Mouse (Mus musculus): ENCODE data around the gene Gsn. TPM values are rescaled to one million over a fixed set of nuclear protein-coding genes. Genes with fewer than 3 reads are reported as not detected.

The Gsn gene
- polyA plus RNA-seq, 1 experiment from 2014 or later, result 177 TPM

DNA sequence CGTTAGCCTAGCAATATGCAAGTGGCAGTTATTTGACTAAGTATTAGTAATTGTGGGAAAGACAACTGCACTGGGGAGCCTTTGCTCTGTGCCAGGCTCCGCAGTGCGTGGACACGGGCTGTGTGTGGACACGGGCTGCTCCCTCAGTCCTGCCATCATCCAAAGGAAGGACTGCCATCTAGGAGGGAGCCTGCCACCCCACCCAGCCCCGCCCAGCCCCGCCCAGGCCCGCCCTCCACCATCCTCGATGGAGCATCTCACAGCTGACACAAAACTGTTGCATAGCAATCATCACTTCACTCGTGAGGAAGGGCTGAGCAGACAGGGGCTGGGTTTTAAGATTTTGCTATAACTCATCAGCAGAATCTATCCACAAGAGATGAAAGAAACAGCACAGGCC, 69.8 kb downstream of the Gsn start:
- 68% methylated on average over 10 of the region's 10 CpGs for WGBS
- no peaks in the 10 kb centered on the region for H3K36me3 ChIP-seq (ENCODE audit: control insufficient read depth, insufficient read depth, low read length)
- H3K9me3 ChIP-seq (ENCODE audit: control insufficient read depth, low read length), result no peaks in the 10 kb centered on the region
- H3K9ac ChIP-seq (ENCODE audit: low read depth, low read length), result no peak overlapping the region
- no peak for ATAC-seq
- H3K4me1 ChIP-seq (ENCODE audit: control insufficient read depth, insufficient read depth, low read length), result peaks cover 6% of the 10 kb centered on the region
- H3K4me3 ChIP-seq (ENCODE audit: low read length), result no peak overlapping the region
- no peak overlapping the region for H3K27ac ChIP-seq (ENCODE audit: low read length)
- no peak overlapping the region for H3K4me2 ChIP-seq (ENCODE audit: low read depth, low read length)
- no peaks in the 10 kb centered on the region for H3K27me3 ChIP-seq (replicated peaks; ENCODE audit: control insufficient read depth, insufficient read depth, low read length)

DNA sequence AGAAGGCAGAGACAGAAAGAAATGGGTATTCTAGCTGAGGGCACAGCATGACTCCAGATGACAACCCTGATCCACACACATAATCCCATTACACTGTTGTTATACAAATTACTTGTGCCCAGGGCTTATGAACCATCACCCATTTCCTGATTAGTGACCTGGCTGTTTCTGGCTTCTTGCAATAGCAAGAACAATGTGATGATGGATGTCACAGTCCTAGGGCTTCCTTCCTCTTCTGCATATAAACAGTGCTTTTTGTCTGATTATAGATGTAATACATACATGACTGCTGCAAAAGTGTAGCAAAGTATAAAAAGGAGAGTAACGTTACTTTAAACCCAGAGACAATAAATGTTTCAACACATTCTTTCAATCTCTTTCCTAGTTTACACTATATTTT, 70.8 kb downstream of the Gsn start:
- H3K4me1 ChIP-seq (ENCODE audit: control insufficient read depth, insufficient read depth, low read length), result peaks cover 6% of the 10 kb centered on the region
- no peak overlapping the region for H3K9ac ChIP-seq (ENCODE audit: low read depth, low read length)
- 40% methylated on average over 1 of the region's 1 CpGs for WGBS
- no peak overlapping the region for H3K4me2 ChIP-seq (ENCODE audit: low read depth, low read length)
- no peak overlapping the region for H3K27ac ChIP-seq (ENCODE audit: low read length)
- H3K27me3 ChIP-seq (replicated peaks; ENCODE audit: control insufficient read depth, insufficient read depth, low read length), result no peaks in the 10 kb centered on the region
- no peaks in the 10 kb centered on the region for H3K36me3 ChIP-seq (ENCODE audit: control insufficient read depth, insufficient read depth, low read length)
- no peak overlapping the region for H3K4me3 ChIP-seq (ENCODE audit: low read length)
- no peak for ATAC-seq
- no peaks in the 10 kb centered on the region for H3K9me3 ChIP-seq (ENCODE audit: control insufficient read depth, low read length)

DNA sequence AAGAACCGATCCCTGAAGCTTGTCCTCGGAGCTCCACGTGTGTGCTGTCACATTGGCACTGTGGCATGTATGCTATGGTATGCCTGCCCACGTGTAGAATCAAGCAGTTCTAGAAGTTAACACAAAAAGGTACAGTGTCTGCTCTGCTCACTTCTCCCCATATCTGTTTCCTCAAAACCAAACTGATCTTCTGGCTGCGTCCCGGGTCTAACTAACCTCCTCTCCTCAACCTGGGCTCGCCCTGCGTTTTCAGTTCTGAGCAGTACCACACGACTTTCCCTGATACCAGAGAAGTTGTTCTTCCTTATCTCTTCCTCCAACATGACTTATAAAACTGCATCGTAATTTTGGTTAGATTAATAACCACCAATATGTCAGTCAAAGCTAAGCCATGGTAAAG, 71.4 kb downstream of the Gsn start:
- ATAC-seq, result no peak
- 49% methylated on average over 10 of the region's 10 CpGs for WGBS
- H3K4me3 ChIP-seq (ENCODE audit: low read length), result no peak overlapping the region
- no peaks in the 10 kb centered on the region for H3K36me3 ChIP-seq (ENCODE audit: control insufficient read depth, insufficient read depth, low read length)
- no peak overlapping the region for H3K9ac ChIP-seq (ENCODE audit: low read depth, low read length)
- no peak overlapping the region for H3K4me2 ChIP-seq (ENCODE audit: low read depth, low read length)
- no peak overlapping the region; the same call in 1 of the 2 replicates for H3K27ac ChIP-seq (ENCODE audit: low read length)
- peaks cover 6% of the 10 kb centered on the region; the same call in 1 of the 2 replicates for H3K4me1 ChIP-seq (ENCODE audit: control insufficient read depth, insufficient read depth, low read length)
- H3K9me3 ChIP-seq (ENCODE audit: control insufficient read depth, low read length), result no peaks in the 10 kb centered on the region
- H3K27me3 ChIP-seq (replicated peaks; ENCODE audit: control insufficient read depth, insufficient read depth, low read length), result no peaks in the 10 kb centered on the region

DNA sequence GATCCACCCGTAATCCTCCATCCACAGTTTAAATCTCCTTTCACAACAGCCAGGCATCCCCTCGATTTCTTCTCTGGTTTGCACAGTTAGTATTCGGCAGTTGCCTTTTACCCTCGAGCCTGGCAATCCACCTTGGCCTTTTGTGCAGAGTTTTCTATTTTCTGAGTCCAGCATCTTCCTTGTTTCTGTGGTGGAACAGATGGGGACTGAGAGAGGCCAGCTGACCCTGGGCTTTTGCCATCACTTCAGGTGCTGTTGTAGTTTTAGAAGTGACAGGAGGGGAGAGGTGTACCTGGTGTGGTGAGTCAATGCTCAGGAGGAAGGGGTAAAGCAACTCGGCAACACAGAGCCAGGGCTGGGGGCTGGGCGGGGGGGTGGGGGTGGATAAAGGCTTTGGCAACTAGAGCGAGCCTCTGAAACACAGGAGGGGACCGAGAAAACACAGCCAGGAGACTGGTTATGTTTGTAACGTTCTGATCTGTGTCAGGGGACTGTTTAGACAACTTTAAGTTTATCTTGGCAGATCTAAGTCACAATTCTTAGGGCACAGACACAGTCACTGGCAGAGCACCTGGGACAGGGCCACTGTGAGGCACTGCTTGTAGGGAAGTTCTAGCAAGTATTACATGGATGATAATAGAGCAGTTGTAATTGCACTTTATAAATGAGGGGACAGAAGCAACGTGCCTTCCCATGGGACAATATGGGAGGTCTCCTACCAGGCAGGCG, 72.0 kb downstream of the Gsn start:
- no peak overlapping the region for H3K4me2 ChIP-seq (ENCODE audit: low read depth, low read length)
- no peak overlapping the region for H3K4me3 ChIP-seq (ENCODE audit: low read length)
- H3K9me3 ChIP-seq (ENCODE audit: control insufficient read depth, low read length), result no peaks in the 10 kb centered on the region
- no peaks in the 10 kb centered on the region for H3K27me3 ChIP-seq (replicated peaks; ENCODE audit: control insufficient read depth, insufficient read depth, low read length)
- no peaks in the 10 kb centered on the region for H3K36me3 ChIP-seq (ENCODE audit: control insufficient read depth, insufficient read depth, low read length)
- no peak overlapping the region for H3K27ac ChIP-seq (ENCODE audit: low read length)
- H3K4me1 ChIP-seq (ENCODE audit: control insufficient read depth, insufficient read depth, low read length), result peaks cover 6% of the 10 kb centered on the region; the same call in 1 of the 2 replicates
- no peak overlapping the region for H3K9ac ChIP-seq (ENCODE audit: low read depth, low read length)
- no peak for ATAC-seq
- WGBS, result 40% methylated on average over 11 of the region's 11 CpGs

DNA sequence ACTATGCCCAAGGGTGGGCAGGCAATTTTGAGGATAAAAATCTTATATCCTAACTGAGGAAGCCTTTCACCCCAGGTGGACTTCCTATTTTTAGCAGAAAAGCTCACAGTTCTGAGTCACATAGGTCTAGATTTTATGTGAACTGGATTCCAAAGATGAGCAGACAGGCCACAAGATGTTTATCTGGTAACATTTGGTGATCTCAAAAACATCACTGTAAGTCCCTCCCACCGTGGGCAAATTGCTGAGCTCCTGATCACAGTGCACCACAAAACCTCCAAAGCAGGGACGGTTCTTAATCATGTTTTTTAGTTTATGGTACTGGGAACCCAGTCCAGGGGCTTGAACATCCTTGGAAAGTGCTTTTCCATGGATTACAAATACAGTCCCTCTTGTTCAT, 72.9 kb downstream of the Gsn start:
- no peaks in the 10 kb centered on the region for H3K9me3 ChIP-seq (ENCODE audit: control insufficient read depth, low read length)

DNA sequence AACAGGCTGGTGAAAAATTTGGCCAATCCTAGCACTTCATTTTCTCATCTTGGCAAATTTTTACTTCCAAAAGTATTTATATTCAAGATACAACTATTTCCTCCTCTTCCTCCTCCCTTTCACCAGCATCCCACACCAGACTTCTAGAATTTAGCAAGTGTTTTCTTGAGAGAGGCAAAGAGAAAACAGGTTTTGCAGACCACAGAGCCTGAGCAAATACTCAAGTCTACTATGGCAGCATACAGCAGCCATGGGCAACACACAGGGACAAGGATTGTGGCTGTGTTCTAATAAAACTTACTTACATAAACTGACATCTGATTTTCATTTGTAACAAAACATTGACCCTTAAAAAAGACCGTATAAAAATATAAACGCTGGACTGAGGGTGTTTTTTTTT, 75.0 kb downstream of the Gsn start:
- no peak for ATAC-seq
- no peaks in the 10 kb centered on the region for H3K36me3 ChIP-seq (ENCODE audit: control insufficient read depth, insufficient read depth, low read length)
- no peaks in the 10 kb centered on the region for H3K27me3 ChIP-seq (replicated peaks; ENCODE audit: control insufficient read depth, insufficient read depth, low read length)
- no peak overlapping the region for H3K4me3 ChIP-seq (ENCODE audit: low read length)
- WGBS, result 61% methylated on average over 2 of the region's 2 CpGs
- H3K4me1 ChIP-seq (ENCODE audit: control insufficient read depth, insufficient read depth, low read length), result peaks cover 13% of the 10 kb centered on the region; the same call in 1 of the 2 replicates
- no peaks in the 10 kb centered on the region for H3K9me3 ChIP-seq (ENCODE audit: control insufficient read depth, low read length)
- H3K9ac ChIP-seq (ENCODE audit: low read depth, low read length), result no peak overlapping the region
- H3K27ac ChIP-seq (ENCODE audit: low read length), result no peak overlapping the region
- no peak overlapping the region for H3K4me2 ChIP-seq (ENCODE audit: low read depth, low read length)

More for the DNA sequence above, 72.9 kb downstream of the Gsn start:
- peaks cover 6% of the 10 kb centered on the region; the same call in 1 of the 2 replicates for H3K4me1 ChIP-seq (ENCODE audit: control insufficient read depth, insufficient read depth, low read length)
- no peak overlapping the region for H3K27ac ChIP-seq (ENCODE audit: low read length)
- ATAC-seq, result no peak
- 77% methylated on average over 2 of the region's 2 CpGs for WGBS
- H3K4me3 ChIP-seq (ENCODE audit: low read length), result no peak overlapping the region
- H3K4me2 ChIP-seq (ENCODE audit: low read depth, low read length), result no peak overlapping the region
- no peaks in the 10 kb centered on the region for H3K36me3 ChIP-seq (ENCODE audit: control insufficient read depth, insufficient read depth, low read length)
- H3K27me3 ChIP-seq (replicated peaks; ENCODE audit: control insufficient read depth, insufficient read depth, low read length), result no peaks in the 10 kb centered on the region
- no peak overlapping the region for H3K9ac ChIP-seq (ENCODE audit: low read depth, low read length)

DNA sequence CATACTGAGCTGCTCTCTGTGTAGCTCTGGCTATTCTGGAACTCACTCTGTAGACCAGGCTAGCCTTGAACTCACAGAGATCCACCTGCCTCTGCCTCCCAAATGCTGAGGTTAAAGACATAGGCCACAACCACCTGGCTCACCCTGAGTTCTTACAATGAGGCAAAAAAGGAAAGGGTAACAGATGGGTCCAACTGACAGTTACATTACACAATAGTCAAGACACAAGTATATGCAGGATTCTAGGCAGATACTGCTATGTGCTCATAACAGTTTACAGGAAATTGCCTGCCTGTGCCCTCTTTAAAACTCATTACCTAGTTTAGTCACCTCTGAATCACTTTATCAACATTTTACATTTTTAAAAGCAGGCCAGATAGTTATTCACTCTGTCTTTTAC, 77.5 kb downstream of the Gsn start:
- H3K4me1 ChIP-seq (ENCODE audit: control insufficient read depth, insufficient read depth, low read length), result peaks cover 17% of the 10 kb centered on the region; the same call in 1 of the 2 replicates
- no peak overlapping the region for H3K9ac ChIP-seq (ENCODE audit: low read depth, low read length)
- no peaks in the 10 kb centered on the region for H3K9me3 ChIP-seq (ENCODE audit: control insufficient read depth, low read length)
- ATAC-seq, result no peak
- H3K4me3 ChIP-seq (ENCODE audit: low read length), result no peak overlapping the region
- no peak overlapping the region for H3K27ac ChIP-seq (ENCODE audit: low read length)
- no peak overlapping the region for H3K4me2 ChIP-seq (ENCODE audit: low read depth, low read length)
- no peaks in the 10 kb centered on the region for H3K36me3 ChIP-seq (ENCODE audit: control insufficient read depth, insufficient read depth, low read length)
- no peaks in the 10 kb centered on the region for H3K27me3 ChIP-seq (replicated peaks; ENCODE audit: control insufficient read depth, insufficient read depth, low read length)

DNA sequence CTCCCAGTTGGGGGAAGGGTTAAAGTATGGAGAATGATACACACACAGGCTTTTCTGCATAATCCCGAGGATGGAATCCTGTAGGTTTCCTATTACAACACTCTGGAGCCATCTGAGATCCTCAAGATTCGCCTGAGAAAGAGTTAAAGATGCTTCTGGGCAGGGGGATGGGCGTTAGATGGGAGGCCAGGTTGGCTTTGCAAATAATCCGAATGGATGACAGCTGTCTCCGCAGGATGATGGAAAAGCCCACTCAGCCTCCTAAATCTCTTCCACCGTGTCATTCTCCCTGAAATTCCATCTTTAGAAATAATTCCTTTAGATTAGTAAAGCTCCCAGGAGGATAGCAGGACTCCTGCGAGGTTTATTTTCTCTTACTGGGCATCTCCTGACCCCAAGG, 79.4 kb downstream of the Gsn start:
- peak overlapping the region; percentile 77 for H3K4me3 ChIP-seq (ENCODE audit: low read length)
- H3K36me3 ChIP-seq (ENCODE audit: control insufficient read depth, insufficient read depth, low read length), result no peaks in the 10 kb centered on the region
- peaks cover 17% of the 10 kb centered on the region; the same call in 1 of the 2 replicates for H3K4me1 ChIP-seq (ENCODE audit: control insufficient read depth, insufficient read depth, low read length)
- no peak overlapping the region; the same call in 1 of the 2 replicates for H3K27ac ChIP-seq (ENCODE audit: low read length)
- peak overlapping the region; percentile 84 for H3K9ac ChIP-seq (ENCODE audit: low read depth, low read length)
- no peak for ATAC-seq
- peak overlapping the region; percentile 86 for H3K4me2 ChIP-seq (ENCODE audit: low read depth, low read length)
- H3K9me3 ChIP-seq (ENCODE audit: control insufficient read depth, low read length), result no peaks in the 10 kb centered on the region
- H3K27me3 ChIP-seq (replicated peaks; ENCODE audit: control insufficient read depth, insufficient read depth, low read length), result no peaks in the 10 kb centered on the region
- WGBS, result 12% methylated on average over 7 of the region's 7 CpGs

DNA sequence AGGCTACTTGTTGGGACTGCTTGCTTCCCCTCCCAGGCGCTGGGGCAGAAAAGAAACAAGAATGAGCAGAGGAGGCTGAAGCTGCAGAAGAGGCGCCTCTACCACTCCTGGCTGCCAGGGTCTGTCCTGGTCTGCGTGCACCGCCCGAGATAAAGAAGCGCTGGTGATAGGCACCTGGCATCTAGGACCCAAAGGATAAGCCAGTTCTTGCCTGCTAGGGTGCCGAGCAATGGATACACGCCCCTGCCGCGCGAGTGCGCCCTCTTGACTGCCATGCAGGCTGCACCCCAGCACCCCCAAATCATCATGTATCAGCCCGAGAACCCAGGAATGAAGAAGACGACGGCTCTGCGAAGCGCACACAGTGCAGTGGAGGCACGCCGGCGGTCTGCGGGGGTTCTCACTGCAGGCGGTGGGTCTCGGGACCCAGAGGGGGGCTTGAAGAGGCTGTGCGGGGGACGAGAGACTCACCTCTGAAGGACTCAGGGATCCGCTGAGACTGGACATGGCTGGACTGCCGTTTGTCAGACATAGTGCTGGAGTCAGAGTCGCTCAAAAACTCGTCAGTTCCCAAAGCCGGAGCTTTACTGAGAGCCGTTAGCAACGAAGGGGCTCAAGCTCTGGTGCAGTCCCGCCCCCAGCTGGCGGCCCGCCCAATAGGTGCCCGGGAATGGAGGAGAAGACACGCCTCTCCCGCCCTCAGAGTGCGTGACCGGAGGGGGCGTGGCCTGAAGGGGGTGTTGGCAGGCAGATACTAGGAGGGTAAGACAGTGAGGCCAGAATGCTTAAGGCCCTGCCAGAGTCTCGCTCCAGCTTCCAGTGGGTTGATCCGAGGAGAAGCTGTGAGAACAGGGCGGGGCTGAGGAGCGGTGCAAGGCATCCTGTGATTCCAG, 80.5 kb downstream of the Gsn start, which contains the start of gene Stom:
Gene Stom, minus strand, starts transcription at position 589 of the 893 bp plus-strand sequence.
- Histone ChIP-seq H3K4me3 (ENCODE audit: low read length) (peak within 1 kb of the TSS; percentile 77), H3K9ac (ENCODE audit: low read depth, low read length) (peak within 1 kb of the TSS; percentile 84), H3K36me3 (ENCODE audit: control insufficient read depth, insufficient read depth, low read length) (no peaks in the 10 kb centered on the region), H3K4me1 (ENCODE audit: control insufficient read depth, insufficient read depth, low read length) (peaks cover 17% of the 10 kb centered on the region; the same call in 1 of the 2 replicates), H3K27ac (ENCODE audit: low read length) (peak within 1 kb of the TSS; percentile 91), H3K4me2 (ENCODE audit: low read depth, low read length) (peak within 1 kb of the TSS; percentile 86), H3K9me3 (ENCODE audit: control insufficient read depth, low read length) (no peaks in the 10 kb centered on the region), H3K27me3 (replicated peaks; ENCODE audit: control insufficient read depth, insufficient read depth, low read length) (no peaks in the 10 kb centered on the region)
- WGBS, result under 1% methylated on average over 45 of the region's 45 CpGs
- peak; percentile 97 for ATAC-seq

All from intestine, embryonic 16.5 days (tissue).